Mouse (Mus musculus): Measurements from ENCODE around the gene Dhx57.
"Not testable (repeated sequence)": the region's sequence is repeated elsewhere in the genome, so short reads cannot be mapped to it uniquely, and the experiment has no call there.

Gene Dhx57

GRCm38 (mm10) chr17:80255208-80255607 lies 35.1 kb downstream of the Dhx57 start:
- DNase-seq (ENCODE audit: low read depth, low spot score), result peak; percentile 84

DNA sequence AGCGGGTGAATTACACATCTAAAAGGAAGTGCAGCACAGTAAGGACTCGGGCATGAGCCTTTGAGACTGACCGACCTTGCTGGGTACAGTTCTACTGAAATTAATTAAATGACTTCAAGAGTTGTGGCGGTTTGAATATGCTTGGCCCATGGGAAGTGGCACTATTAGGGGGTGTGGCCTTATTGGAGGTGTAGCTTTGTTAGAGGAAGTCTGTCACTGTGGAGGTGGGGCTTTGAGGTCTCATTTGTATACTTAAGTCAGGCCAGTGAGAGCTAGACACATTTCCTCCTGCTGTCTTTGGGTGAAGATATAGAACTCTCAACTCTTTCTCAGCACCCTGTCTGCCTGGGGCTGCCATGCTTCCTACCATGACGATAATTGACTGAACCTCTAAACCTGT lies 35.9 kb downstream of the Dhx57 start:
- DNase-seq (ENCODE audit: low read depth, low spot score), result peak; percentile 60

DNA sequence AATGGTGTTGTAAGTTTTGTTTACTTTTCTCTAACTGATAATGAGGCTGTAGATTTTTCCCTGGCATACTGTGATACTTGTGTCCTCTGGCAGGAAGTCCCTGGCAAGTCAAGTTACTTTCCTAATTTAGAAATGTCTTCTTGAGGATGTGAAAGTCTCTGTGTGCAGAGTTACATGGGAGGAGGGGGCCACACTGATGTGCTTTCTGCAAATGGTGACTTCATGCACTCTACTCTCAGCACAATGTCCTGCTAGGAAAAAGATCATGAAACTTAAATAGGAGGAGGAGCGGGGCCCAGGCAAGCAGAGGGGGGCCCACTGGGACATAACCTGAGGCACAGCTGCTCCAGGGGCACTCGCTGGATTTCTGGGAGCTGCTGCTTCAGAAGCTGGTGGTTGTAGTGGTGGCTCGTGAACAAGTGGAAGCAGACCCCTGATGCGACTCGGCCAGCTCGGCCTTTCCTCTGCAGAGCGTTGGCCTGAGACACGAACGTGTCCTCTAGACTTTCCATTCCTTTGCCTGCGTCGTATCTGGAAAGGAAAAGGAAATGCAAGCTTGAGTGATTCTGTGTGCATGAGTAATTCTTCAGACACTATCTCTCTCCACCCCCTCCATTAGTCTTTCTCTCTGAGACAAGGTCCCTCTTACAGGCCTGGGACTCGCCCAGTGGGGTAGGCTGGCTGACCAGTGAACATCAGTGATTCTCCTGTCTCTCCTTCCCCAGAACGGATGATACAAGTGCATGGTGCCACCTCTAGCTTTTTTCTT lies 37.3 kb downstream of the Dhx57 start:
- no peak for DNase-seq (ENCODE audit: low read depth, low spot score)

GRCm38 (mm10) chr17:80243116-80243515 lies 47.2 kb downstream of the Dhx57 start:
- DNase-seq (ENCODE audit: low read depth, low spot score), result no peak

- DNase-seq (ENCODE audit: low read depth, low spot score), result peak; percentile 19
Observed at GRCm38 (mm10) chr17:80241594-80241993, 48.7 kb downstream of the Dhx57 start.

- DNase-seq (ENCODE audit: low read depth, low spot score), result no peak
Observed at GRCm38 (mm10) chr17:80237475-80237874, 52.8 kb downstream of the Dhx57 start.

DNA sequence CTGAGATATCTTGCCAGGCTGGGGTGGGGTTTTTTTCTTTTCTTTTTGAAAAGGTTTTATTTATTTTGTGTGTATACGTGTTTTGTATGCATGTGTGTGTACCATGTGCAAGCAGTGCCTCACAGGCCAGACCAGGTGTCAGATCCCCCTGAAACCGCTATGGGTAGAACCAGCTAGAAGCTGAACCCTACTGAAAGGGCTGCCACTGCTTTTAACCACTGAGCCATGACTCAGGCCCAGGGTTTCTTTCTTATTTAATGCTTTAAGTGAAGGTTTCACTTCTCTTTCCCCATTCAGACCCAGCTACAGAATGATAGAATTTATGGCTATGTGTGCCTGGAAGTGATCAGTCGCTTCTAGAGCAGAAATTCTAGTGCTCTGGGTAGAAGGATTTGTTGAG lies 53.5 kb downstream of the Dhx57 start:
- no peak for DNase-seq (ENCODE audit: low read depth, low spot score)

GRCm38 (mm10) chr17:80235477-80235876 lies 54.8 kb downstream of the Dhx57 start:
- DNase-seq (ENCODE audit: low read depth, low spot score), result no peak

DNA sequence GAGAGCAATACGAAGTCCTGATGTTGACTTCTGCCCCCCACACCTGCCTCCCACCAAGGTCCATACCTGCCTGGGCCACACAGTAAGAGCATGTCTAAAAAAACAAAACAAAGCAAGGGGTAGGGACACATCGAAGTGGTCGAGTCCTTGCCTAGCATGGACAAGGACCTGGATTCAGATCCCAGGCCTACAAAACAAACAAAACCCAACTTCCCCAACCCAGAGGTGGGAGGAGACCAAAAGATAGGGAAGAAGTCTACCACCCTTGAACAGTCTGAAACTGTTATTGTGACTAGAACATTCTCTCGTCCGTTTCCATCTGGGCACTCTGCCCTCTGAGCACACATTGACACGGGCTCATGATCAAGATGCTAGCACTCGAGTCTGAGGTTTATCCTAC lies 55.9 kb downstream of the Dhx57 start:
- DNase-seq (ENCODE audit: low read depth, low spot score), result no peak

DNA sequence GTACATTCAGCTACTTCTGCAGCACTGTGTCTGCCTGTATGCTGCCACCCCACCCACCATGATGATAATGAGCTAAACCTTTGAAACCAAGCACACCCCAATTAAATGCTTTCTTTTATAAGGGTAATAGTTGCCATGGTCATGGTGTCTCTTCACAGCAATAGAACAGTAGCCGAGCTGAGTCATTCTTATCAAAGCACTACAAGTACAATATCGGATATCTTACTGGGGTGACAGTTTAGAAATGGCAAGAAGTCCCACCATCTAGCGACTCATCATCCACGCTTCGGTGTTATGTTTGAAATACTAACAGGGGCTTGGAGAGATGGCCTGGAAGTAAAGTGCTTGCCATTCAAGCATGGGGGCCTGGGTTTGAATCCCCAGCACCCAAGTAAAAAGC lies 56.4 kb downstream of the Dhx57 start:
- DNase-seq (ENCODE audit: low read depth, low spot score), result no peak

DNA sequence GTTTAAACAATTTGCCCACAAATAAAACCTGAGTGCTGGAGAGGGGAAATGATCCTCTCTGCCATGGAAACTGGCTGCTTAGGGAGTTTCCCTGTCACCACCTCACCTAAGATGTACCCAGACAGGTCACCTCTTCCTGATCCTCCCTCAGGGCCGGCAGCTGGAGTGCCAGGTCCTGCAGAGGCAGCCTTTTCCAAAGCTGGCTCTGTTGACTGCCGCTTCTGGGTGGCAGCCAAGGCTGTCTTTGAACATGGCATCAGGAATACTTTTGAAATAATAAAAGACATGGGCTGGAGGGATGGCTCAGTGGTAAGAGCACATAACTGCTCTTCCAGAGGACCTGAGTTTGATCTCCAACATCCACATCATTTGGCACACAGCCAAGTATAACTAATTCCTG lies 60.9 kb downstream of the Dhx57 start:
- no peak for DNase-seq (ENCODE audit: low read depth, low spot score)

GRCm38 (mm10) chr17:80225142-80225541 lies 65.1 kb downstream of the Dhx57 start:
- not testable (repeated sequence) for DNase-seq (ENCODE audit: low read depth, low spot score)

- DNase-seq (ENCODE audit: low read depth, low spot score), result peak; percentile 89
Observed at GRCm38 (mm10) chr17:80224326-80225116, 65.8 kb downstream of the Dhx57 start, which contains the start of gene Gemin6. Gene Gemin6, plus strand, starts transcription at chr17:80224441.

DNA sequence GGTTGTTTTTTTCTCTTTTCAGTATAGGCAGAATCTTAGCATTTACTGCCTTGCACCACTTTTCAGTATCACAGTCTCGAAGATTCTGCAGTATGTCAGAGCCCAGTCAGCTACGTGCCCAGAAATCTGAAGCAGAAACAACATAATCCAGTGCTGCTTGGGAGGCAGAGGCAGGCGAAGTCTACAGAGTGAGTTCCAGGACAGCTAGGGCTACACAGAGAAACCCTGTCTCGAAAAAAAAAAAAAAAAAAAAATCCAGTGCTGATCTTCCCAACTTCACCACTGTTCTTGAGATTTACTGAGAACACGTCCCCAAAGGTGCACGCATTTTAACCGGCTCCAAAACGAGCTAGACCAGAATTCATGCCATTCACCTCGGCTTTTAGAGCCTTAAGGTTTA lies 66.4 kb downstream of the Dhx57 start:
- DNase-seq (ENCODE audit: low read depth, low spot score), result no peak

DNA sequence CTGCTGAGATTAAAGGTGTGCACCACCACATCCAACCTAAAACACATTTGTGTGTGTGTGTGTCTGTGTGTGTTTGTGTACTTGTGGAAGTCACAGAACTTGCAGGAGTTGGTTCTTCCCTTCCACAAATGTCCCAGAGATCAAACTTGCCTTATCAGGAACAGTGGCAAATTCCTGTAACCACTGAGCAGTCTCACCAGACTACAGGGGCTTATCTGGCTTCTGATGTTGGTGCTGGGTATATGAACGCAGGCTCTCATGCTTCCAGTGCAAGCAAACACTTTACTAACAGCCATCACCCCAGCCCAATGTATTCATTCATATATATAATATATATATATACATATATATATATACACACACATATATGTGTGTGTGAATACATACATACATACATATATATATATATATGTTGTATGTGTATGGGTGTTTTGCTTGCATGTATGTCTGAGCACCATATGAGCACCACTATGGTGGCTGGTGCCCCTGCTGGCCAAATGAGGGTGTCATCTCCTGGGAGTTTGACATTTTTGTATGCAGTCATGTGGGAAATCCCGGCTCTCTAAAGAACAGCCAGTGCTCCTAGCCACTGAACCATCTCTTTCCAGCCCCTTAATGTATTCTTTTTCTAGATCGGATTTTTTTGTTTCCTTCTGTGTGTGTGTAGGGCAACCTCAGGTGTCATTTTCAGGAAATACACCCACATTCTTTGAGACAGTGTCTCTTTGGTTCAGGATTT lies 68.2 kb downstream of the Dhx57 start:
- peak; percentile 38 for DNase-seq (ENCODE audit: low read depth, low spot score)

DNA sequence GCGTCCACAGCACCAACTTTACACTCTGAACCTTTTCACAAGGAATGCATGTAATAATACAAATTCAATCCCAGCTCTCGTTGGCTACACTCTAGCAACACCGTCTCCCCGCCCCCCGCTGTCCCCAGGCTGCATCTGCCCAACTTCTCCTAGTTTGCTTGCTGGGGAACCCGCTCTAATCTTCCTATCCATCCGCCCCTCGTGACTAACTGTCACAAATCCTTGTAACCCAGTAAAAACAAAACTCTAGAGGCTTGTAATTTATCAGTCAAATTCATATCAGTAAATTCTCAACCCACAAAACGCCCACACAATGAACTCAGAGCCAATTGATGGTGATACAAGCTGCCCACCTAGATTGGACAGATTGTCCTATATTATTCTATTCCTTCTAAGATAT lies 69.1 kb downstream of the Dhx57 start:
- DNase-seq (ENCODE audit: low read depth, low spot score), result no peak

DNA sequence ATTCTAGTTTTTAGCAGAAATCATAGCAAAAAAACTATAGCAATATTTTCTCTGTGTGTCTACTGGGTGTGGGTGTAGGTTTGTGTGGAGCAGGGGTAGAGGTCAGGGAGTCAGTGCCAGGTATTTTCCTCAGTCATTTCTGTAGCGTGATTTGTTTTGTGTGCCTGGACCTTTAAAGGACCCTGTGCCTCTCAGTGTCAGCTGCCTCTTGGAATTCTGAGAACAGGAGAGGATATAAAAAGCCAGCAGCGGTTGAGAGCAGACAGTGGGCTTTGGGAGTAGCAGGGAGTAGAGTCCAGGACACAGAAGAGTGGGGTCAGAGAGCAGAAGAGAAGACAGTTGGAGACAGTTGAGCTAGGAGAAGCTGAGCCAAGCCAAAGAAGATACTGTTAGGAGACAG lies 70.1 kb downstream of the Dhx57 start:
- DNase-seq (ENCODE audit: low read depth, low spot score), result no peak

DNA sequence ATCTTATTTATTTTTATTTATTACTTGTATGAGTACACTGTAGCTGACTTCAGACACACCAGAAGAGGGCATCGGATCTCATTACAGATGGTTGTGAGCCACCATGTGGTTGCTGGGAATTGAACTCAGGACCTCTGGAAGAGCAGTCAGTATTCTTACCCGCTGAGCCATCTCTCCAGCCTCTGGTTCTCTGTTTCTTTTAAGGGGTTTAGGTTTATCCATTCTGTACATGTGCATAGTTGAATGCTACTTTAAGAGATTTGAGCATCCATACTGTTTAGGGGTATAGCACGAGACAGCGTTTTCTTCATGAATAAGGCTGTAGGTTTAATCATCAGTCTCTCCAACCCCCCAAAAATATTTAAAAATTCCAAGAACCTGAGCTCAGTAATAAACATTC lies 76.3 kb downstream of the Dhx57 start:
- DNase-seq (ENCODE audit: low read depth, low spot score), result not testable (repeated sequence)

DNA sequence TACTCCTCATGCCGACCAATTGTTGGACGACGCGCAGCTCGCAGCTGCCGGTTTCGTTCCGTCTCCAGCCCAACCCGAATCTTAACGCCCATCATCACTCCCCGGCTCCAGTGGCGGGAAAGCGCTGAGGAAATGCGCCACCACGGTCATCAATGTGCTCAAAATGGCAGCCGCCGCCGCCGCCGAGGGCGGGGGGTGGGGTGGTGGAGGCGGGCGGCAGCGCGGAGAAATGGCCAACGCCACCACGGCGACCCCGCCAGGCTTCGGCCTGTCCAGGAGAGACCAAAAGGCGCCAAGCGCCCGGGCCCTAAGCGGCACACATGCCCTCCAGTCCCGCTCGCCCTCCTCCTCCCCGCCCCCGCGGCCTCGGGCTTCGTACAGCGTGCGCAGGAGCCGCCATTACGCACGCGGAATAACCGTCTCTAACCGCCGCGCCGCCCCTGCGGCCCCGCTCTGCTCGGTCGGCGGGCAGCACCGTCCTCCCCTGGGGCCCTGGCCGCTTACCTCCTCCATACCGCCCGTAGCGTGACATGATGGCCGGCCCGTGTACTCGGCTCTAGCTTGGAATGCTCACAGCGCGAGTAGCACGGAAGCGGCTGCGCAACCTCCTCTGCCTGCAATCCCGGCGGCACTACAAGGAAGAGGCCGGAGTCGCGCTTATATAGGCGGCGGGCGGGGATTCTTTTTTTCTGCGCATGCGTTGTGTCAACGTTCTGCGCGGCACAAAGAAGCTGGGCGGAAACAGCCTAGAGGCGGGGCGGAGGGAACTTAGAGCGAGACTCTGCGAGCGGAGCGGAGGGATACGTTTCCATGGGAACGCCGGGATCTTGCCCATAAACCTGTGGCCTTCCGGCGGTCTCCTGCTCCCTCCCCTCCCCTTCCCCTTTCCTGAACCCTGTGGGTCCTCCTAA lies 83.3 kb downstream of the Dhx57 start, which contains the start of the genes Srsf7 and Ttc39d:
Gene Srsf7, minus strand, starts transcription at position 637 of the 911 bp plus-strand sequence.
Gene Ttc39d, plus strand, starts transcription at position 790 of the 911 bp plus-strand sequence.
- DNase-seq (ENCODE audit: low read depth, low spot score), result peak; percentile 96

DNA sequence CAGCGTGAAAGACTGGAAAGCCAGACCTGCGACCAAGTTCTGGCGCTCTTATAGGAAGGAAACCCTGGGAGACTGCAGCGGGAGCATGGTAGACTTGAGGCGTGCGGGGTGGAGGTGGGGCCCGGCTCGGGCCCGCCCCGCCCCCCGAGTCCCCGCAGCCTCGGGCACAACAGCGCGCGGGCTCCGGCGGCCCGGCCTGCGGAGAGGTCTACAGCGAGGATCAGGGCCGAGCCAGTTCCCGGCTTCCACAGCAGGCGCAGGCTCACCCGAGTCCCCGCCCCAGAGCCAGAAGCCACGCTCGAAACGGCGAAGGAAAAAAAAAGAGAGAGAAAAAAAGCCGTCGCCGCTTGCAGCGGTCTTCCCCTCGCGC lies 84.0 kb downstream of the Dhx57 start:
- no peak for DNase-seq (ENCODE audit: low read depth, low spot score)

- DNase-seq (ENCODE audit: low read depth, low spot score), result no peak
Observed at GRCm38 (mm10) chr17:80205657-80206056, 84.6 kb downstream of the Dhx57 start.

Measured in ZHBTc4 (cell line).